Mouse (Mus musculus) kidney, embryonic 16.5 days (tissue): ENCODE measurements around the gene Pah. TPM values are rescaled to one million over a fixed set of nuclear protein-coding genes. Genes with fewer than 3 reads are reported as not detected.

ENCODE experiments used
- ATAC-seq: fragments of 200-750 bp; cut with Nextera tagmentation; 2 replicates; pipeline ENCODE4 v1.8.0; 2017; ENCODE audit warnings: moderate TSS enrichment; ENCODE audit not compliant: low FRiP score, low TSS enrichment
- H3K27ac ChIP-seq: fragments of 300-500 bp; sonication (generic); 2 replicates; pipeline ENCODE4 v1.5.1; 2014; ENCODE audit warnings: low read length
- H3K27me3 ChIP-seq: fragments of 300-500 bp; sonication (generic); 2 replicates; pipeline ENCODE4 v1.6.1; 2014; ENCODE audit warnings: low read length, control low read depth, mixed read lengths; ENCODE audit not compliant: insufficient read depth
- H3K36me3 ChIP-seq: fragments of 300-500 bp; sonication (generic); 2 replicates; pipeline ENCODE4 v1.6.1; 2014; ENCODE audit warnings: low read length, control low read depth, mixed read lengths; ENCODE audit not compliant: insufficient read depth
- H3K4me1 ChIP-seq: fragments of 300-500 bp; sonication (generic); 2 replicates; pipeline ENCODE4 v1.6.1; 2014; ENCODE audit warnings: low read length, control low read depth, mixed read lengths; ENCODE audit not compliant: insufficient read depth
- H3K4me2 ChIP-seq: fragments of 300-500 bp; sonication (generic); replicated peaks from 2 replicates; pipeline ENCODE4 v1.6.1; 2014; ENCODE audit warnings: low read depth, low read length
- H3K4me3 ChIP-seq: fragments of 300-500 bp; sonication (generic); 2 replicates; pipeline ENCODE4 v1.5.1; 2014; ENCODE audit warnings: mild to moderate bottlenecking, low read length
- H3K9ac ChIP-seq: fragments of 300-500 bp; sonication (generic); replicated peaks from 2 replicates; pipeline ENCODE4 v1.6.1; 2014; ENCODE audit warnings: low read length
- H3K9me3 ChIP-seq: fragments of 300-500 bp; sonication (generic); 2 replicates; pipeline ENCODE4 v1.6.1; 2016; ENCODE audit warnings: low read length, control low read depth
- WGBS: fragments of 180-500 bp; shearing (Covaris S2); extraction: QIAGEN DNeasy Blood & Tissue Kit; methylation state at CpG from one replicate; pipeline ENCODE4 v1.1.7; 2014; 5-methylcytosine and 5-hydroxymethylcytosine counted together
- polyA plus RNA-seq: library from polyadenylated mRNA; unstranded; fragments of >200 nt; fragmentation: Nextera tagmentation; extraction: Ambion mirVana; gene quantifications from 2 replicates; pipeline ENCODE4 v1.2.1, GENCODE M21; 2015

The Pah gene
- polyA plus RNA-seq, 1 experiment from 2014 or later, result 8.3 TPM

GRCm38 (mm10) chr10:87597075-87597677, 75.6 kb downstream of the Pah start:
- no peaks in the 10 kb centered on the region for H3K4me1 ChIP-seq
- no peak overlapping the region for H3K4me3 ChIP-seq
- no peak overlapping the region for H3K27ac ChIP-seq
- H3K36me3 ChIP-seq, result no peaks in the 10 kb centered on the region
- WGBS, result 58% methylated on average over 9 of the region's 9 CpGs
- ATAC-seq, result no peak
- no peak overlapping the region for H3K9ac ChIP-seq
- no peaks in the 10 kb centered on the region for H3K27me3 ChIP-seq
- H3K4me2 ChIP-seq, result no peak overlapping the region
- no peaks in the 10 kb centered on the region for H3K9me3 ChIP-seq

- 57% methylated on average over 1 of the region's 1 CpGs for WGBS
- Histone ChIP-seq H3K27ac (no peak overlapping the region), H3K4me2 (no peak overlapping the region), H3K4me1 (no peaks in the 10 kb centered on the region), H3K9me3 (no peaks in the 10 kb centered on the region), H3K36me3 (no peaks in the 10 kb centered on the region), H3K27me3 (no peaks in the 10 kb centered on the region), H3K9ac (no peak overlapping the region), H3K4me3 (no peak overlapping the region)
- ATAC-seq, result no peak
Measured at GRCm38 (mm10) chr10:87602151-87602550, 80.6 kb downstream of the Pah start.

- no peaks in the 10 kb centered on the region for H3K36me3 ChIP-seq
- H3K4me3 ChIP-seq, result no peak overlapping the region
- ATAC-seq, result no peak
- no peak overlapping the region for H3K4me2 ChIP-seq
- no peaks in the 10 kb centered on the region for H3K27me3 ChIP-seq
- WGBS, result 64% methylated on average over 1 of the region's 1 CpGs
- no peaks in the 10 kb centered on the region for H3K4me1 ChIP-seq
- H3K9me3 ChIP-seq, result no peaks in the 10 kb centered on the region
- no peak overlapping the region for H3K9ac ChIP-seq
- no peak overlapping the region for H3K27ac ChIP-seq
Measured at GRCm38 (mm10) chr10:87625196-87625595, 103.6 kb downstream of the Pah start.

Other genes starting within 250 kb of the Pah start
- 0.92 and 1.4 TPM in 2 replicates for gene Ascl1, start 28.1 kb upstream of the Pah start, polyA plus RNA-seq